Mouse (Mus musculus): ENCODE measurements around the gene Bcl2l13.

DNA sequence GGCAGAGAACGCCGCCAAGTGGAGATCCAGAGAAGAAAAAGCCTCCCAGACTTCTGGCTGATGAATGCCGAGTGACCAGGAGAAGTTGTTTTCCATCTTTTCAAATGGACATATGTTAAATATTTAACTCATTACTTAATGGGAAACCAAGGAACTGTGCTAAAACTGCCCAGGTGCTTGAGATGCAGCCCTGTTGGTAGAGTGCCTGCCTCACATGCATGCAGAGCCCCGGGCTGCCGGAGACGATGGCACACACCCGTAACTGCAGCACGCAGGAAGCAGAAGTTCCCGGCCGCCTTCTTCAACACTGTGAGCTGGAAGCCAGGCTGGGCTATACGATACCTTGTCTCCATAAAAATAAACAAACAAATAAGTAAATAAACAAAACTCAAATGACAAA is 67.9 kb downstream of the Bcl2l13 start:
- TF ChIP-seq POLR2AphosphoS2 (IDR thresholded peaks at IDR 0.05; ENCODE audit: insufficient read length, low read depth): no peak
- TF ChIP-seq POLR2A (IDR thresholded peaks at IDR 0.05; ENCODE audit: insufficient read length, low read depth): no peak
- TF ChIP-seq SRF (IDR thresholded peaks at IDR 0.05; ENCODE audit: control insufficient read depth, insufficient read length, low read depth): no peak
- no peak for TF ChIP-seq CEBPB (IDR thresholded peaks at IDR 0.05; ENCODE audit: insufficient read depth, poor library complexity, severe bottlenecking)
- no peak for TF ChIP-seq MAX (IDR thresholded peaks at IDR 0.05; ENCODE audit: low read depth)
- TF ChIP-seq MYOG (IDR thresholded peaks at IDR 0.05; ENCODE audit: control insufficient read depth in 1 of 3, insufficient read depth in 1 of 3, insufficient read length in 2 of 3, low read depth in 2 of 3): no peak
- no peak for TF ChIP-seq TCF3 (IDR thresholded peaks at IDR 0.05; ENCODE audit: insufficient read length, low read depth)
- no peak for TF ChIP-seq TCF12 (IDR thresholded peaks at IDR 0.05; ENCODE audit: insufficient read depth, poor library complexity, severe bottlenecking)
- no peak for TF ChIP-seq MYOD1 (IDR thresholded peaks at IDR 0.05; ENCODE audit: control insufficient read depth in 1 of 3, insufficient read length in 2 of 3, low read depth in 2 of 3)

Measured in myocyte (in vitro differentiated cells).